Mouse (Mus musculus) T-helper 17 cell (primary cell): ENCODE data around the gene Smarcc1.
"Not testable (repeated sequence)": the region's sequence is repeated elsewhere in the genome, so short reads cannot be mapped to it uniquely, and the experiment has no call there.

ENCODE experiments used
- in situ Hi-C, 2 experiments: fragments of 300-600 bp; cut with MboI, MseI; formaldehyde crosslinking; loops; 1 replicate in 1 of 2; 2 replicates in 1 of 2; pipeline ENCODE4 v1.15.1; 2025; ENCODE audit warnings: high pct_unique_total_duplicates in 2 of 2

The Smarcc1 gene

DNA sequence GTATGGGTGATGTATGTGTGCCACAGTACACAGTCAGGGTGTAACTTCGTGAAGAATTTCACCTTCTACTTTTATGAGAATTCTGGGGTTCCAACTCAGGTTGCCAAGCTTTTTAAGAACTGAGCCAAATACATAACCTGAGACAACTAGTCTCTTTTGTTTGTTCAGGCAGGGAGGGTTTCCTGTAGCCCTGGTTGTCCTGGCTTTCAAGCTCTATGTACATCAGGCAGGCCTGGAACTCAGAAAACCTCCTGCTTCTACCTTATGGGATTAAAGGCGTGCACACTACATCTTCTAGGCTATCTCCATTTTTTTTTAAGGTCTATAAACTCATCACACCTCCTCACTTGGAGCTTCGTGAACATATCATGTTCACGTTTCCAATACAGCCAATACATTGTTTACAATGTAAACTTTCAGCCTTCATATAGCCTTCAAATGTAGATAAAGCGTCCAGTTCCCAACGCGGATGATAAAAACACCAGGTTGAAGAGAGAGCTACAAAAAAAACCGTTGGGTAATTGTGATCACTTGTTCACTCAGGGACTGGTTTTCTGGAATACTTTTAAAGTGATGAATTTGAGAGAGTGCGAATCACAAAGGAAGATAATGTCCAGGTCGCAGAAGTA lies 13.5 kb downstream of the Smarcc1 start:
- in situ Hi-C loops = no loop called here

DNA sequence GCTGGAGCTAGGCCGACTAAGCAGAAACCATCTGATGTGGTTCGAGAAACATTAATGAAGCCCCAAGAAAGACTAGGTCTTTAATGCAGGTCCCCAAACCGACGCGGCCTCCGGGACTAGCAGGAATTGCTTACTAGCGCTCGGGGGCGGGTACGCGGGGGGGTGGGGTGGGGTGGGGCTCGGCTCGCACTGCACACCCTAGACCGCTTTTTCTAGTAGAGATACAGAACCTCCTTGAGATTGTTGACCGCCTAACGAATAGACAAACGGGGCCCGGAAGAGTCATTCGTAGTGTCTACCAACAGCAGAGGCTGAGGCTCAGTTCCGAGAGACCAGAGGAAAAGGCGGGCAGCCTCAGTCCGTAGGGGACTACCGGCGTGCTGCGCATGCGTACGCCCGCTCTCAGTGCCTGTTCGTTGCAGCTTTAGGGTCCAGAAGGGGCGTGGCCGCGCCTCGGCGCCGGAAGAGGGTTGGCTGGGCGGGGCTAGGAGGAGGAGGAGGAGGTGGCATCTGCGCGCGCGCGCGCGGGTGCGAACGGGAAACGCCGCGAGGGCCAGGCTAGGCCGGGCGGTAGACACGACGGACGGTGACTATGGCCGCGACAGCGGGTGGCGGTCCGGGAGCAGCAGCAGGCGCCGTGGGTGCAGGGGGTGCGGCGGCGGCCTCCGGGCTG lies 14.2 kb downstream of the Smarcc1 start:
- in situ Hi-C loops = no loop called here

DNA sequence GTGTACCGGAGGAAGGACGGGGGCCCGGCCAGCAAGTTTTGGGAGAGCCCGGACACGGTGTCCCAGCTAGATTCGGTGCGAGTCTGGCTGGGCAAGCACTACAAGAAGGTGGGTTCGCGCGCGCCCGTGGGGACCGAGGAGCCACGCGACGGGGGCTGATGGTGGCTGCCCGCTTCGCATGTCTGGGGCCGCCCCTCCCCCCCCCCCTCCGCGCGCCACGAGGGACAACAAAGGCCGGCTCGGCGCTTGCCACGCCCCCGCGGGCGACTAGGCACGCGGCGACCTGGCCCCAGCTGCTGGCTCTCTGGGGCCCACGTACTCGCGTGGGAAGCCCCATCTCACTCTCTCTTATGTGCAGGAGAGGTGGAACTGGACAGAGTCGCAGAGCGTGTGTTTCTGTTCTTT lies 14.7 kb downstream of the Smarcc1 start:
- in situ Hi-C loops = no loop called here

DNA sequence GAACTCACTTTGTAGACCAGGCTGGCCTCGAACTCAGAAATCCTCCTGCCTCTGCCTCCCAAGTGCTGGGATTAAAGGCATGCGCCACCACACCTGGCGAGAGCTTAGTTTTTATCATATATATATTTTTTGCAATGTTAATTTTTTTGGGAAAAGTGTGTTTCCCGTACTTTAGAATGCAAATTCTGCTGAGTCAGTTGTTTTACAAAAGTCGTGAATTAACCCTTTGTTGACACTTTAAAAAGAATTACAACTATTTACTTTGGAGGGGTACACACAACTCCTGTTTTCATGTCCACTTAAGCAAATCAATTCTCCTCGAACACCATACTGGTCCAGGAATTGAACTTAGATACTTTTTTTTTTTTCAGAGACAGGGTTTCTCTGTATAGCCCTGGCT lies 15.4 kb downstream of the Smarcc1 start:
- in situ Hi-C loops = no loop called here

DNA sequence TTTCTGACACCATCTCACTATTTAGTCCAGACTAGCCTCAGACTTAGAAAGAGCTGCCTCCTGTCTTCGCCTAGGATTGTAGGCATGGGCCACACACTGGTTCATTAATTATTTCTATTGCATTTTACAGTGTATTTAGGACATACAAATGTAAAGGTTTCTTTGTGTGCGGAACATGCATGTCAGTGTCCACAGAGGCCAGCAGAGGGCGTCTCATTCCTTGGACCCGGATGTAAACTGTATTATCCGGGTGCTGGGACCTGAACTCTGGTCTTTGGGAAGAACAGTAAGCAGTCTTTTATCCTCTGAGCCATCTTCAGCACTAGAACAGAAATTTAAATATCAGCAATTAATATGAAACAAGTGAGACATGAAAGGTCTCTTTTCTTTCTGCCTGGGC lies 16.7 kb downstream of the Smarcc1 start:
- in situ Hi-C loops = no loop called here

DNA sequence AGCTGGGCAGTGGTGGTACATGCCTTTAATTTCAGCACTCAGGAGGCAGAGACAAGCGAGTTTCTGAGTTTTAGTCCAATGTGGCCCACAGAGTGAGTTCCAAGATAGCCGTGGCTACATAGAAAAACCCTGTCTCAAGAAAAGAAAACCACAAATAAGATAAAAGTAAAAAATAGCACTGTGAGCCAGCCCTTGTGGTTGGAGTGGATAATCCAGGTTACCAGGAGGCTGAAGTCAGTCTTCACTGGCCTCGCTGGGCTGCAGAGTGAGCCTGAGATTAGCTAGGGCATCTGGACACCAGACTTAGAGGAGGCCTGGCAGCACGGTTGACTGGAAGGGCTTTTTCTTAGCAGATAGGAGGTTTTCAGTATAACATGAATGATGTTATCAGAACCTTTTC lies 21.6 kb downstream of the Smarcc1 start:
- in situ Hi-C loops = no loop called here

DNA sequence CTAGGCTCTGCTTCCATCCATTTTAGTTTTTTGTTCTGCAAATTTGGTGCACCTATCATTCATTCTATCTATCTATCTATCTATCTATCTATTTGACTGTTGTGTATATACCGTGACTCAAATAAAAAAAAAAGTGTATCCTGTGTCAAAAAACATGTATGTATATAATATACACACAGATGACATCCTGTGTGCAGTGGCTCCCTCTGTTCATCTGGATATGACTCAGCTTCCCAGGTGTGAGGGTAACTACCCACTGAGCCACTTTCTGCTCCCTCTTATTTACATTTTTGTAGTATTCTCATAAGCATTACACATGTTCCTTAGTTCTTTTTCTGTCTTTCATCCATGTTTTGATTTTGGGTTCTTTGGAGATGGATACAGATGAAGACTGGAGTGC lies 24.6 kb downstream of the Smarcc1 start:
- in situ Hi-C loops = no loop called here

DNA sequence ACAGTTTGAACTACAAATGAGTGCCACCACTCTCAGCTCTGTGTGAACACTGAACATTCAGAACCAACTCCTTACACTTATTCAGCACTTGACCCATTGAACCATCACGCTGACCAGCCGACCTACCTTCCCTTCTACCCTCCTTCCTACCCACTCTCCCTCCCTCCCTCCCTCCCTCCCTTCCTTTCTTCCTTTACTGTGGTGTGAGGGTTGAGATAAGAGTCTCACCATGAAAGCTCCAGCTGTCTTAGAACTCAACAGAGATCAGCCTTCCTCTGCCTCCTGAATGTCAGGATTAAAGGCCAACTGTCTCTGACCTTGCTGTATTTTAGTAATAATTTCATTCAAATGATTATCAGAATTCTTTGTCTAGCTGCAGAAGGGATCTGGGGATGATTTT lies 31.1 kb downstream of the Smarcc1 start:
- in situ Hi-C loops = no loop called here

DNA sequence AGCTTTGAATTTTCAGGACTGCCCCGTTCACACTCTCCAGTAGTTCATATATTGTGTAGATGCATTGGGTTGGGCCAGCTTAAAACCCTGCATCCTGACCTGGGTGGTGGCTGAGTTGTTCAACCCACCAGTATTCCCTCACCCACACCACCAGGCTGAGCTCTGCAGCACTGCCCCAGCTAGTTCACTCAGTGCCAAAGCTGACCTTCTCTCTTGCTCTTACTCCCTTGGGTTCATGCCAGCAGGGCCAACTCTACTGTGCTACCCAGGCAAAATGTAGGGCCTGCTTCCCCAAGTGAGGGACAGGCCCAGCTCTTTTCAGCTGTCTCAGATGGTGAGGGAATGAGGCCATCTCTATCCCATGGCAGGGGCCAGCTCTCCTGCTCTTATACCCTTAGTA lies 41.5 kb downstream of the Smarcc1 start:
- in situ Hi-C loops = no loop called here

DNA sequence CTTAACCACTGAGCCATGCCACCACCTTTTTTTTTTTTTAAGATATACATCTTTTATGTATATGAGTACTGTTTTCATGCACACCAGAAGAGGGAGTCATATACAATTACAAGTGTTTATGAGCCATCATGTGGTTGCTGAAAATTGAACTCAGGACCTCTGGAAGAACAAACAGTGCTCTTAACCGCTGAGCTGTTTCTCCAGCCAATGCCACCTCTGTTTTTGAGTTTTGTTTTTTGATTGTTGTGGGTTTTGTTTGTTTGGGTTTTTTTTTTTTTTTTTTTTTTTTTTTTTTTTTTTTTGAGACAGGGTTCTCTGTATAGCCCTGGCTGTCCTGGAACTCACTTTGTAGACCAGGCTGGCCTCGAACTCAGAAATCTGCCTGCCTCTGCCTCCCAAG lies 43.0 kb downstream of the Smarcc1 start:
- in situ Hi-C loops = not testable (repeated sequence)

DNA sequence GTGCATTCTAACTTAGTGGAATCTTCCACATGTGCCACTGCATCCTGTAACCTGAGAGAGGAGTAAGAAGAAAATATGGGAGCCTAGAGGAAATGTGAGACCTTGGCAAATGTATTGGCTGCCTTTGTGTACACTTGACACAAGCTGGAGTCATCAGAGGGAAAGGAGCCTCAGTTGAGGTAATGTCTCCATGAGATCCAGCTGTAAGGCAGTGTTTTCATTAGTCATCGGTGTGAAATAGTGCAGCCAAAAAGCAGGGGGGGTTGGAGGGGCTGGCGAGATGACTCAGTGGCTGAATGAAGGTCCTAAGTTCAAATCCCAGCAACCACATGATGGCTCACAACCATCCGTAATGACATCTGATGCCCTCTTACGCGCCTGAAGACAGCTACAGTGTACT lies 44.9 kb downstream of the Smarcc1 start:
- in situ Hi-C loops = no loop called here

DNA sequence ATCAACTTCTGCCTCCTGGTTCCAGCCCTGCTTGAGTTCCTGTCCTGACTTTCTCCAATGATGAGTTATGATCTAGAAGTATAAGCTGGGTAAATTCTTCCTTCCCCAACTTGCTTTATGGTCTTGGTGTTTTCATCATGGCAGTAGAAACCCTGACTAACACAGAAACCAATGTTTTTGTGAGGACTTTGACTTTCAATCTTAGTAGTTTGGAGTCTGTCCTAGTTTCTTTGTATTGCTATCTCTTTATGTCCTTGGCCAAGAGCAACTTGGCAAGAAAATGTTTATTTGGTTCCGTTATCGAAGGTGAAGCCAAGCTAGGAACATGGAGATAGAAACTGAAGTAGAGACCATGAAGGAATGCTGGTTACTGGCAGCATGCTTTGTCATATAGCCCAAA lies 45.6 kb downstream of the Smarcc1 start:
- in situ Hi-C loops = no loop called here

DNA sequence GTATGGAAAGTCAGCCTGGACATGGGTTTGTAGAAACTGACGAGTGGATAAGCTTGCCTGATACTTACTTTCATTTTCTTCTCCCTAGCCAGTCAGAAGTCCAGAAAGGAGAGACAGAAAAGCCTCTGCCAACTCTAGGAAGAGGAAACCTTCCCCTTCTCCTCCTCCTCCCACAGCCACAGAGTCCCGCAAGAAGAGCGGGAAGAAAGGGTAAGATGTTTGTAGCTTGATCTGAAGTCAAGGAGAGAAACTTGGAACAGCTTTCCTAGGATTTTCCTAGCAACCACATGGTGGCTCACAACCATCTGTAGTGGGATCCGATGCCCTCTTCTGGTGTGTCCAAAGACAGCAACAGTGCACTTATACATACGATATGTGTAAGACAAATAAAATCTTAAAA lies 53.4 kb downstream of the Smarcc1 start:
- in situ Hi-C loops = no loop called here

DNA sequence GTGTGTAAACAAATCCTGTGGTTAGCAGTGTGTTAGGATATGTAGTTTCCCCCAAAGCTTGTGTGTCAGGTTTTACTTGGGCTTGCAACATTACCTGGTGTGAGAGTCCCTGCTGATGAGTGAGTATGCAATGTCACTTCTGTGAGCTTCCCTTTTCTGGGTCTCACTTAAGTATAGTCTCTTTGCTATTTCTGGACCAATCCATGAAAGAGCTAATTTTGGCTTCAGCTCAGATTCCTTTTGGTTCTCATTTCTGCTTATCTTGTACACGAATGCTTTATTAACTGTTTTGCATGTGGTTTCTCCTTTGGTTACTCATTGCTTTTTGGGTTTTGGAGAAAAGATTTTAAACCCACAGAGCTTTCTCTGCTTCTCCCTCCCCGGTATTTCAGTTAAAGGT lies 82.4 kb downstream of the Smarcc1 start:
- in situ Hi-C loops = no loop called here

DNA sequence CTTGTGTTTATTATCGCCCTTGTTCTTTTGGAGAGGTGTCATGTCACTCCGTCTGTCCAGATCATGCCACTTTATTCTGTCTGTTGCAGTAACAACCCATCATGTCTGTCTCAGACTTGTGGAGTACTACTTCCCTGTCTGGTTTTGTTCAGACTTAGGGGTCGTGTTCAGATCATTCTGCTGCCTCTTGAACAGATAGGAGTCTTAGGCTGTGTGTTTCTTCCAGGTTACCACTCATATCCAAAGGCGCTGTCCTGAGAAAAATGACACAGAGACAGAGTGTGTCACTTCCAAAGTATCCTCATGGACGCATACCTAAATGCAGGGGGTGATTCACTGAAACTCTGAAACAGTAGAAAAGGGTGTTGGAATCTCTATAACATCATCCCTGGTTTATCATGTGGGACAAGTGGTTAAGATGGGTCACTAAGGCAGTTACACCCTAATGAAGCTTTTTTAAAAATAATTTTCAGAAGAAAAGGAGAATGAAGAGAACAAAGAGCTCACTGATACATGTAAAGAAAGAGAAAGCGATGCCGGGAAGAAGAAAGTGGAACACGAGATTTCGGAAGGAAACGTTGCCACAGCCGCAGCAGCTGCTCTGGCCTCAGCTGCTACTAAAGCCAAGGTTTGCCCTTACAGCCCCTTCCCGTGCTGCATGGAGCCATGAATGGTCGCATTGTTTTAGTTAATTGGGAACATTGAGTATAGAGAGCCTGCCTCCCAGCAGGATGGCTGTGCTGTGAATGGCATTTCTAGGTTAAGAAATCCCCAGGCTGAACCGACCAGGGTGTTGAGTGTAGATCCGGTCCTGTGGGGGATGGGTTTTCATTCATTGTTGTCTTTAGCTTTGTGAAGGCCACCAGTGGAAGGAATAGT lies 88.3 kb downstream of the Smarcc1 start:
- in situ Hi-C loops = no loop called here

DNA sequence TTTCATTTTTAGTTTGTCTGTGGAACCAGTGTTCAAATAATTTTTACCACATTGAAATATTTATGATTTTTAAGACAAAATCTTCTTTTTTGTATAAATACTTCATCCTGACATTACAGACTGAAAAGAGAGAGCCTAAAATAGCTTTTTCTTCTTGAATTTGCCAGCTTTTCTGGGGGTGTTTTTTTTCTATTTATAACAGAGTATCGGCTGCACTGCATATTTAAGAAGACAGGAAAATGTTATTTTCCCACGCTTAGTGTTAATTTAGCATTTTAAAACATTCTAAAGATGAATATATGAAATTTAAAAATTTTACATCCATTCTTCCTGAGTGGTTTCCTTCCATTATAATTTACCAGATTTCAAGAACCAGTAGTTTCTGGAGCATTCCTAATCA lies 88.9 kb downstream of the Smarcc1 start:
- in situ Hi-C loops = no loop called here

DNA sequence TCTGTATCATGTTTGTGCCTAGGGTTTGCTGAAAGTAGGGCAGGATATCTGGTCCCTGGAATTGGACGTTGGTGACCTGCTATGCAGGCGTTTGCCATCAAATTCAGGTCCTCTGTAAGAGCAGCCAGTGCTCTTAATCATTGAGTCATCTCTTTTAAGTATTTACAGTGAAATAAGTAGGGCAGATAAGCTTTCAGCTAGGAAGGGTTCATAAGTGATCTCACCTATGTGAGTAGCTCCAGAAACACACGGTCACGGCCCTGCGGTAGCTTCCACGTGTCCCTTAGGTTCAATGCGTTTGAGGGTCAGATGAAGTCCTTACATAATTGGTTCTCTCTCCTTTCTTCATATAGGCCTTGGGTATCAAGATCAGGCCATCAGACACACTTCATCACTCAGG lies 90.8 kb downstream of the Smarcc1 start:
- in situ Hi-C loops = no loop called here

DNA sequence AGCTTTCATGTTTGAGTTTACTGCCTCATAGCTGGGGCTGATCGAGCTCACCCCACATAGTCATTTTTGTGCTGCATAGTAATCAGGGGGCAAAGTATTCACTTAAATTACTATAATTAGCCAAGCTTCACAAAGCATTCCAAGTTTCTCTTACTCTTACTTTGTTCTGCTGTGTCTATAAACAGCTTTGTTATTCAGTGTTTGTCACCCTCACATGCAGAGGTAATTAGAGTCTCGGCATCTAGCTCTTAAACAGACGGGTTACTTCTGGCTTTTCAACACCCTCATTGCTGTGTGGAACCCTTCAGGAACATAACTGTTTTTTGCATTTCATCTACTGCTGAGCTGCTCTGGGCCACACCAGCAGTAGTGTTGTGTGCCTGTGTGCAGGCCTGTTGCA lies 91.5 kb downstream of the Smarcc1 start:
- in situ Hi-C loops = no loop called here

DNA sequence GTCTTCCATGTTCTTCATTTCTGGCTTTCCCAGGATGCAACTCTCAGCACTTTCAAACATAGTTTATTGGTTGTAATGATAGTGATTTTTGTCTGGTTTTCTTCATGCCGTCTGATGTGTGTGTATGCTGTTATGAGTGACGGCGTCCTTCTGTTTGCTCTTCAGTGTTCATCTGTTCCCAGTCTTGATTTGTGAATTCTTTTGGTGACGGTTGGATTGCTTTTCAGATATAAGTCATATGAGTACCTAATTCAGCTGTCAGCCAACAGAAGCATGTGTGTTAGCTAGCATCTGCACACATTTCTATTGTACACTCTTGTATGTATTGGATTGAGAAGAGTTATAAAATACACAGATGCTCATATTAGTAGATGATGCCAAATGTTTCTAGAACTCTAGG lies 106.8 kb downstream of the Smarcc1 start:
- in situ Hi-C loops = loop anchor here in 1 of 2 experiments (5.0 kb wide), 1 partner anchor 37 kb away; no protein-coding TSS in a partner anchor

DNA sequence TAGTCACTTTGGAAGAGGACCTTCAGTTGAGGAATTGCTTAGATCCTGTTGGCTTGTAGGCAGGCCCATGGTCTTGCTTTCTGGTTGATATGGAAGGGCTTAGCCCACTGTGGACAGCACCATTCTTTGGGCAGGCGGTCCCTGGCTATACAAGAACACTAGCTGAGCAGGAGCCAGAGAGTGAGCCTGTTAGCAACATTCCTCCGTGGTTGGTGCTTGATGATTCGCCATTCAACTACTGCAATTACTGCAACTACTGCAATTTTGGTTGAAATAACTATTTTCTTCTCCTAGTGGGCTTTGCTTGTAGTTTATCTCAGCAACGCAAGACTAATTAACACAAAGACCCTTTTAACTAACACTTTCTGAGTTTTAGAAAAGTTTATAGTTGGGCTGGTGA lies 108.7 kb downstream of the Smarcc1 start:
- in situ Hi-C loops = no loop called here

DNA sequence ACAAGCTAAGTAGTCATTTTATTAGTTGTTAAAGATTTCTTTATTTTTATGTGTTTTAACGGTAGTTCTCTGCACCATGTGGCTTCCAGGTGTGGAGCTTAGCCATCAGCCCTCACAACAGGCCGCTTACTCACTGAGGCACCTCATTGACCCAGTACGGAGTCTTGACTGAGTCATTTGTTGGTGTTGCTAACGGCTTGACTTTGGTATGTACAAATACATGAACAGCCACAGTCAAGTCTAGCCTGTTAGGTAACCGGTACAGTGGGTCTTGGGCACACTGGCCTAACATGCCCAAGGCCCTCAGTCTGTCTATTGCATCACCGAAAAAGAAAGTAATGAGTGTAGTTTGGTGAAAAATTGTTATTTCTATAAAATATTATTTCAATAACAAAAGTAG lies 111.2 kb downstream of the Smarcc1 start:
- in situ Hi-C loops = no loop called here

DNA sequence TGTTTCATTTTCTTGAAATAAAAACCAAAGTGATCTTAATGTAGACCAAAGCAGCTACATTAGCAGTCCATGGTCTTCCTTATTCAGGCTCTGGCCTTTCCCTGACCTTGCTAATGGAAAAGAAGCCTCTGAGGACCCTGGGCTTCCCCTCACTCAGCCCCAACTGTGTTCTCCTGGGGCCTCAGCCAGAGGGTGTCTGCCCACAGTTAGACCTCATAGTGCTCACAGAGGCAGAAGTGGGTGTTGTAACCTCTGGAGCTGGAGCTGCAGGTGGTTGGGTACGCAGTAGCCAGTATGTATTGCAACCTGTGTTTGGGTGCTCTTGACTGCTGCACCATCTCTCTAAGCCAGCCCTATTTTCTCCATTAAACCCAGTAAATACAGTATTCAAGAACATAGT lies 111.6 kb downstream of the Smarcc1 start:
- in situ Hi-C loops = no loop called here
